Mouse (Mus musculus) ES-CJ7 (cell line): Measurements from ENCODE around the gene Gm49369.

ENCODE experiments used
- DNase-seq: peaks from one replicate; pipeline ENCODE4 v3.0.0; 2011; ENCODE audit warnings: low read depth, low spot score

The Gm49369 gene

GRCm38 (mm10) chr7:142394261-142395190, 12.1 kb upstream of the Gm49369 start:
- no peak for DNase-seq

GRCm38 (mm10) chr7:142393191-142393590, 10.7 kb upstream of the Gm49369 start:
- DNase-seq, result peak; percentile 58

- DNase-seq, result no peak
Observed at GRCm38 (mm10) chr7:142391609-142392008, 9.1 kb upstream of the Gm49369 start.

- no peak for DNase-seq
Observed at GRCm38 (mm10) chr7:142391108-142391507, 8.6 kb upstream of the Gm49369 start.

- DNase-seq, result no peak
Observed at GRCm38 (mm10) chr7:142389961-142390650, 7.6 kb upstream of the Gm49369 start.

GRCm38 (mm10) chr7:142388740-142389139, 6.3 kb upstream of the Gm49369 start:
- DNase-seq, result no peak

- no peak for DNase-seq
Observed at GRCm38 (mm10) chr7:142388198-142388597, 5.7 kb upstream of the Gm49369 start.

GRCm38 (mm10) chr7:142387419-142388148, 5.1 kb upstream of the Gm49369 start, which contains the start of gene Ctsd:
Gene Ctsd, minus strand, starts transcription at chr7:142388038.
- DNase-seq, result peak; percentile 97

- no peak for DNase-seq
Observed at GRCm38 (mm10) chr7:142386621-142387201, 4.2 kb upstream of the Gm49369 start.

GRCm38 (mm10) chr7:142385742-142386403, 3.4 kb upstream of the Gm49369 start:
- no peak for DNase-seq

- DNase-seq, result no peak
Observed at GRCm38 (mm10) chr7:142384306-142384705, 1.8 kb upstream of the Gm49369 start.

- no peak for DNase-seq
Observed at GRCm38 (mm10) chr7:142381175-142381574, 1.3 kb downstream of the Gm49369 start.

- no peak for DNase-seq
Observed at GRCm38 (mm10) chr7:142379186-142379585, 3.3 kb downstream of the Gm49369 start.

- no peak for DNase-seq
Observed at GRCm38 (mm10) chr7:142377233-142377925, 5.1 kb downstream of the Gm49369 start.

- no peak for DNase-seq
Observed at GRCm38 (mm10) chr7:142376096-142376495, 6.4 kb downstream of the Gm49369 start.

- no peak for DNase-seq
Observed at GRCm38 (mm10) chr7:142375261-142375724, 7.2 kb downstream of the Gm49369 start.

- DNase-seq, result no peak
Observed at GRCm38 (mm10) chr7:142374413-142375015, 8.0 kb downstream of the Gm49369 start.

GRCm38 (mm10) chr7:142373641-142374412, 8.6 kb downstream of the Gm49369 start, which contains the start of gene Ifitm10:
Gene Ifitm10, minus strand, starts transcription at chr7:142373753.
- peak; percentile 33 for DNase-seq

GRCm38 (mm10) chr7:142373039-142373438, 9.4 kb downstream of the Gm49369 start:
- DNase-seq, result no peak
